Mouse (Mus musculus) yolk sac, embryonic 10.5 days (tissue): ENCODE measurements around the gene Smap2.

ENCODE experiments used
- DNase-seq: peaks from one replicate; pipeline ENCODE4 v3.0.0-alpha.2; 2017; ENCODE audit warnings: low spot score

Gene Smap2

GRCm38 (mm10) chr4:121020040-121020790 is 3.2 kb upstream of the Smap2 start:
- no peak for DNase-seq

GRCm38 (mm10) chr4:121018250-121018649 is 1.2 kb upstream of the Smap2 start:
- DNase-seq = no peak

GRCm38 (mm10) chr4:121016021-121016898 is 787 bp downstream of the Smap2 start:
- no peak for DNase-seq

GRCm38 (mm10) chr4:121015268-121015659 is 1.8 kb downstream of the Smap2 start:
- no peak for DNase-seq

GRCm38 (mm10) chr4:121014594-121015267 is 2.3 kb downstream of the Smap2 start:
- no peak for DNase-seq

GRCm38 (mm10) chr4:121010770-121011549 is 6.1 kb downstream of the Smap2 start:
- DNase-seq = no peak

- DNase-seq = no peak
Measured at GRCm38 (mm10) chr4:121009151-121009550, 7.9 kb downstream of the Smap2 start.

- DNase-seq = no peak
Measured at GRCm38 (mm10) chr4:121008071-121008745, 8.8 kb downstream of the Smap2 start.

GRCm38 (mm10) chr4:121007006-121007405 is 10.0 kb downstream of the Smap2 start:
- no peak for DNase-seq

- DNase-seq = no peak
Measured at GRCm38 (mm10) chr4:121004679-121005078, 12.4 kb downstream of the Smap2 start.

GRCm38 (mm10) chr4:121003611-121004091 is 13.4 kb downstream of the Smap2 start:
- no peak for DNase-seq

- DNase-seq = no peak
Measured at GRCm38 (mm10) chr4:121002400-121003171, 14.5 kb downstream of the Smap2 start.

GRCm38 (mm10) chr4:121001659-121002058 is 15.4 kb downstream of the Smap2 start:
- no peak for DNase-seq

- no peak for DNase-seq
Measured at GRCm38 (mm10) chr4:121001042-121001441, 16.0 kb downstream of the Smap2 start.

- DNase-seq = no peak
Measured at GRCm38 (mm10) chr4:120995911-120996310, 21.1 kb downstream of the Smap2 start.

- no peak for DNase-seq
Measured at GRCm38 (mm10) chr4:120993025-120993424, 24.0 kb downstream of the Smap2 start.

GRCm38 (mm10) chr4:120992284-120992683 is 24.8 kb downstream of the Smap2 start:
- DNase-seq = no peak

GRCm38 (mm10) chr4:120987319-120987718 is 29.7 kb downstream of the Smap2 start:
- DNase-seq = peak; percentile 46

GRCm38 (mm10) chr4:120986446-120986845 is 30.6 kb downstream of the Smap2 start:
- peak; percentile 34 for DNase-seq

- no peak for DNase-seq
Measured at GRCm38 (mm10) chr4:120978221-120978620, 38.8 kb downstream of the Smap2 start.
